Mouse (Mus musculus): Measurements from ENCODE around the gene Gm17571. TPM values are rescaled to one million over a fixed set of nuclear protein-coding genes. Genes with fewer than 3 reads are reported as not detected.

Gene Gm17571
- not detected in 2 replicates for total RNA-seq (2012; rRNA removed)
- not detected in 2 replicates for total RNA-seq (2014; rRNA removed)
- not detected in 2 replicates for polyA plus RNA-seq (2012; ENCODE audit: insufficient read length, low read depth)

DNA sequence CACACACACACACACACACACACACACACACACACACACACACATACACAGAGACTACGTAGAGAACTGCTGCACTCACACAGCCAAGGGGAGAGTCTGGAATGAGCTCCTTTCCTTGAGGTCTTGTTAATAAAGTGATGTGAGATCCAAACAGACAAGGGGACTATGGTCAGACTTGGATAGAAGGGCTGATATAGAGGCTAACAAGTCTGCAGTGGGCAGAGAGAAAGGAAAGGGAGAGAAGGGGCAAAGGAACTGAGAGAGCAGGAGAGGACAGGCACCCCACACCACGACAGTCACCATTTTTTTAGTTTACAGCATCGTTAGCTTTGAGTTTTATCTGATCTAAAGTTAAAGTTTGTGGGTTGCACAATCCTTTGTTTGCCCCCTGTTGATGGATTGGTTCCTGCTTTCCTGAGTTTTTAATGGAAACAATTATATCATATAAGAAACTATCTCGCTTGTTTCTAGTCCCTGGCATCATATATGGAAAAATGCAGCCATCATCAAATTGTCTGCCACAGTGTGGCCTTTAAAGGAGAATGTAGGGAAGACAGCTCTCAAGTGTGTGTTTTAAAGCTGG lies at the start of gene Gm17571:
TSS of gene Gm17571 (minus strand) at position 51 of the 583 bp plus-strand sequence.
- H3K9me3 ChIP-seq (replicated peaks; ENCODE audit: low read length), result no peaks in the 10 kb centered on the region
- peaks cover 5 to 24% of the 10 kb centered on the region in 2 experiments for H3K36me3 ChIP-seq (replicated peaks in 1 of 2; ENCODE audit: control insufficient read depth in 1 of 2, insufficient read depth in 1 of 2, low read length in 1 of 2)
- in situ Hi-C loops (cut with MboI; ENCODE audit: low pct_ligation_motif_present, low pct_unique_long_range_greater_than_20kb, low sequenced_read_pairs), result no loop called here
- TF ChIP-seq ZC3H11A (IDR thresholded peaks at IDR 0.05; ENCODE audit: low read depth, low read length), result no peak
- no peak for TF ChIP-seq ETS1 (conservative IDR thresholded peaks at IDR 0.05; ENCODE audit: low read depth, low read length)
- no peak for TF ChIP-seq IRF4 (IDR thresholded peaks at IDR 0.05; ENCODE audit: low read depth, low read length)
- TF ChIP-seq GABPA (IDR thresholded peaks at IDR 0.05; ENCODE audit: insufficient replicate concordance, low read depth, low read length), result no peak
- no peak for TF ChIP-seq TBP (conservative IDR thresholded peaks at IDR 0.05; ENCODE audit: low read depth, low read length)
- TF ChIP-seq NELFE (IDR thresholded peaks at IDR 0.05; ENCODE audit: low read depth, low read length), result no peak
- TF ChIP-seq TCF12 (IDR thresholded peaks at IDR 0.05; ENCODE audit: low read depth, low read length), result no peak
- TF ChIP-seq CHD2 (IDR thresholded peaks at IDR 0.05; ENCODE audit: low read length), result no peak
- TF ChIP-seq ZMIZ1 (IDR thresholded peaks at IDR 0.05; ENCODE audit: low read depth, low read length), result no peak
- no peak for TF ChIP-seq HCFC1 (IDR thresholded peaks at IDR 0.05; ENCODE audit: low read depth, low read length)
- no peak for TF ChIP-seq MAZ (IDR thresholded peaks at IDR 0.05; ENCODE audit: low read depth, low read length)
- no peak for TF ChIP-seq E2F4 (IDR thresholded peaks at IDR 0.05; ENCODE audit: insufficient replicate concordance, low read depth, low read length)
- no peak for TF ChIP-seq ZNF384 (IDR thresholded peaks at IDR 0.05; ENCODE audit: low read depth, low read length)
- no peak for TF ChIP-seq MAX (IDR thresholded peaks at IDR 0.05; ENCODE audit: low read length)
- TF ChIP-seq BHLHE40 (IDR thresholded peaks at IDR 0.05; ENCODE audit: low read depth, low read length), result no peak
- TF ChIP-seq SIN3A (IDR thresholded peaks at IDR 0.05; ENCODE audit: low read length), result no peak
- TF ChIP-seq POLR2A (IDR thresholded peaks at IDR 0.05; ENCODE audit: low read depth, low read length), result no peak
- no peak within 1 kb of the TSS for H3K4me3 ChIP-seq (replicated peaks in 1 of 3; ENCODE audit: low read depth in 2 of 3, low read length in 2 of 3, poor library complexity in 1 of 3)
- H3K79me2 ChIP-seq (replicated peaks; ENCODE audit: control insufficient read depth, extremely low read depth, insufficient read depth, poor library complexity, severe bottlenecking), result no peaks in the 10 kb centered on the region
- H3K27me3 ChIP-seq (replicated peaks), result no peaks in the 10 kb centered on the region
- no peak within 1 kb of the TSS for H3K9ac ChIP-seq (ENCODE audit: insufficient read depth, low read depth)
- no peak within 1 kb of the TSS for H3K27ac ChIP-seq (ENCODE audit: insufficient read depth, low read depth)
- H3K4me2 ChIP-seq (ENCODE audit: insufficient read depth, low read depth, poor library complexity, severe bottlenecking), result no peak within 1 kb of the TSS
- peaks cover 27 to 29% of the 10 kb centered on the region in 2 experiments for H3K4me1 ChIP-seq (ENCODE audit: control insufficient read depth in 1 of 2, insufficient read depth in 2 of 2)
- DNase-seq (ENCODE audit: extremely low read depth), result no peak
- dilution Hi-C loops (cut with MboI; ENCODE audit: extremely low pct_ligation_motif_present, extremely low pct_unique_long_range_greater_than_20kb, low sequenced_read_pairs), result no loop called here

DNA sequence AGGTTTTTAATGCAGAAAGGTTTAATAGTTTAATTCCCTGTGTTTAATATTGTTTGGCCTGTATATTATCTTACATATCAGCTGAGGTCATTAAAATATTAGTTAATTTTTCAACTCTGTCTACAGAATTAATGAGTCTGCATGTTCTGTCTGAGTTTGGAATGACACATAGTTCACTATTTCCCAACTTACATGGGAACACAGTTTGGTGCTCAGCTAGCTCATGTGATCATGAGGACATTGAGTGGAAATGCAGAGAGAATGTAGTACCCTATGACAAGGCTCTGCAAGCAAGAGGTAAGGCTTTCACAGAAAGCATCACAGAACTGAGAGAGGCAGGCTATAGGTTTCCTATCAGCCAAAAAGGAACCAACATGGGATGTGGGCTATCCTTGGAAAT lies 49.0 kb upstream of the Gm17571 start:
- Histone ChIP-seq H3K27ac (ENCODE audit: insufficient read depth, low read depth) (no peak overlapping the region), H3K9me3 (replicated peaks; ENCODE audit: low read length) (peaks cover 13% of the 10 kb centered on the region), H3K36me3 (replicated peaks in 1 of 2; ENCODE audit: control insufficient read depth in 1 of 2, insufficient read depth in 1 of 2, low read length in 1 of 2) (peaks cover 5 to 13% of the 10 kb centered on the region in 2 experiments), H3K4me1 (ENCODE audit: control insufficient read depth in 1 of 2, insufficient read depth in 2 of 2) (peaks cover 0 to 8% of the 10 kb centered on the region in 2 experiments; a peak in 2 of 4 replicates), H3K4me3 (replicated peaks in 1 of 3; ENCODE audit: low read depth in 2 of 3, low read length in 2 of 3, poor library complexity in 1 of 3) (no peak overlapping the region), H3K4me2 (ENCODE audit: insufficient read depth, low read depth, poor library complexity, severe bottlenecking) (no peak overlapping the region), H3K79me2 (replicated peaks; ENCODE audit: control insufficient read depth, extremely low read depth, insufficient read depth, poor library complexity, severe bottlenecking) (peaks cover 7% of the 10 kb centered on the region; the same call in 1 of the 2 replicates), H3K27me3 (replicated peaks) (no peaks in the 10 kb centered on the region), H3K9ac (ENCODE audit: insufficient read depth, low read depth) (no peak overlapping the region)
- TF ChIP-seq PAX5 (IDR thresholded peaks at IDR 0.05; ENCODE audit: low read length) (no peak), POLR2A (IDR thresholded peaks at IDR 0.05; ENCODE audit: low read depth, low read length) (no peak), USF2 (conservative IDR thresholded peaks at IDR 0.05; ENCODE audit: low read depth, low read length) (no peak), MEF2A (IDR thresholded peaks at IDR 0.05; ENCODE audit: borderline replicate concordance, low read depth, low read length) (no peak), SIN3A (IDR thresholded peaks at IDR 0.05; ENCODE audit: low read length) (no peak), ZC3H11A (IDR thresholded peaks at IDR 0.05; ENCODE audit: low read depth, low read length) (no peak), CTCF (conservative IDR thresholded peaks at IDR 0.05 in 1 of 2, IDR thresholded peaks at IDR 0.05 in 1 of 2; ENCODE audit: low read depth in 2 of 2, low read length in 2 of 2) (no peak), ETS1 (conservative IDR thresholded peaks at IDR 0.05; ENCODE audit: low read depth, low read length) (no peak), NRF1 (IDR thresholded peaks at IDR 0.05; ENCODE audit: low read depth, low read length) (no peak), NELFE (IDR thresholded peaks at IDR 0.05; ENCODE audit: low read depth, low read length) (no peak), USF1 (IDR thresholded peaks at IDR 0.05; ENCODE audit: low read depth, low read length) (no peak), UBTF (IDR thresholded peaks at IDR 0.05; ENCODE audit: low read depth, low read length) (no peak), MAFK (IDR thresholded peaks at IDR 0.05; ENCODE audit: insufficient replicate concordance, low read length) (no peak), SMC3 (IDR thresholded peaks at IDR 0.05; ENCODE audit: low read depth, low read length) (no peak), MAZ (IDR thresholded peaks at IDR 0.05; ENCODE audit: low read depth, low read length) (no peak), TBP (conservative IDR thresholded peaks at IDR 0.05; ENCODE audit: low read depth, low read length) (no peak)
- no peak for DNase-seq (ENCODE audit: extremely low read depth)
- dilution Hi-C loops (cut with MboI; ENCODE audit: extremely low pct_ligation_motif_present, extremely low pct_unique_long_range_greater_than_20kb, low sequenced_read_pairs), result no loop called here
- in situ Hi-C loops (cut with MboI; ENCODE audit: low pct_ligation_motif_present, low pct_unique_long_range_greater_than_20kb, low sequenced_read_pairs), result no loop called here
